Mouse (Mus musculus): Measurements from ENCODE around the gene Tsc22d4. TPM values are rescaled to one million over a fixed set of nuclear protein-coding genes. Genes with fewer than 3 reads are reported as not detected.

Tsc22d4 gene
- polyA plus RNA-seq, 1 experiment, result 71.2 TPM

GRCm38 (mm10) chr5:137741023-137741931 lies 4.3 kb upstream of the Tsc22d4 start, which contains the start of gene Nyap1:
Gene Nyap1, minus strand, starts transcription at chr5:137741607.
- Histone ChIP-seq H3K36me3 (ENCODE audit: control insufficient read depth, insufficient read depth, low read length) (no peaks in the 10 kb centered on the region), H3K27ac (ENCODE audit: insufficient read depth, low read depth, low read length) (peak within 1 kb of the TSS; percentile 64), H3K4me1 (ENCODE audit: control insufficient read depth, insufficient read depth, low read length) (0 out of 2 replicates have a peak, but pooled peaks cover 3% of the 10 kb centered on the region), H3K4me3 (ENCODE audit: insufficient read depth, low read depth, low read length) (peak within 1 kb of the TSS; percentile 71), H3K27me3 (replicated peaks; ENCODE audit: control insufficient read depth, insufficient read depth, low read length) (no peaks in the 10 kb centered on the region)
- 1% methylated on average over 66 of the region's 71 CpGs for WGBS
- TF ChIP-seq CTCF (conservative IDR thresholded peaks at IDR 0.05; ENCODE audit: insufficient read depth, insufficient read length, low read depth, low read length), result peak; percentile 36
- TF ChIP-seq POLR2A (IDR thresholded peaks at IDR 0.05; ENCODE audit: low read depth, low read length), result peak; percentile 32
- DNase-seq, result peak; percentile 93

- WGBS, result 52% methylated on average over 10 of the region's 10 CpGs
- Histone ChIP-seq H3K4me3 (ENCODE audit: insufficient read depth, low read depth, low read length) (no peak overlapping the region), H3K36me3 (ENCODE audit: control insufficient read depth, insufficient read depth, low read length) (no peaks in the 10 kb centered on the region), H3K4me1 (ENCODE audit: control insufficient read depth, insufficient read depth, low read length) (0 out of 2 replicates have a peak, but pooled peaks cover 3% of the 10 kb centered on the region), H3K27ac (ENCODE audit: insufficient read depth, low read depth, low read length) (no peak overlapping the region), H3K27me3 (replicated peaks; ENCODE audit: control insufficient read depth, insufficient read depth, low read length) (no peaks in the 10 kb centered on the region)
- TF ChIP-seq POLR2A (IDR thresholded peaks at IDR 0.05; ENCODE audit: low read depth, low read length) (no peak), CTCF (conservative IDR thresholded peaks at IDR 0.05; ENCODE audit: insufficient read depth, insufficient read length, low read depth, low read length) (no peak)
- no peak for DNase-seq
Measured at GRCm38 (mm10) chr5:137742048-137742447, 3.5 kb upstream of the Tsc22d4 start.

GRCm38 (mm10) chr5:137742836-137743235 lies 2.7 kb upstream of the Tsc22d4 start:
- Histone ChIP-seq H3K4me3 (ENCODE audit: insufficient read depth, low read depth, low read length) (no peak overlapping the region), H3K36me3 (ENCODE audit: control insufficient read depth, insufficient read depth, low read length) (no peaks in the 10 kb centered on the region), H3K4me1 (ENCODE audit: control insufficient read depth, insufficient read depth, low read length) (0 out of 2 replicates have a peak, but pooled peaks cover 3% of the 10 kb centered on the region), H3K27ac (ENCODE audit: insufficient read depth, low read depth, low read length) (no peak overlapping the region), H3K27me3 (replicated peaks; ENCODE audit: control insufficient read depth, insufficient read depth, low read length) (no peaks in the 10 kb centered on the region)
- no peak for DNase-seq
- 95% methylated on average over 6 of the region's 6 CpGs for WGBS
- no peak for TF ChIP-seq POLR2A (IDR thresholded peaks at IDR 0.05; ENCODE audit: low read depth, low read length)

GRCm38 (mm10) chr5:137744197-137744596 lies 1.3 kb upstream of the Tsc22d4 start:
- no peak overlapping the region for H3K27ac ChIP-seq (ENCODE audit: insufficient read depth, low read depth, low read length)
- H3K4me3 ChIP-seq (ENCODE audit: insufficient read depth, low read depth, low read length), result no peak overlapping the region
- H3K27me3 ChIP-seq (replicated peaks; ENCODE audit: control insufficient read depth, insufficient read depth, low read length), result no peaks in the 10 kb centered on the region
- H3K4me1 ChIP-seq (ENCODE audit: control insufficient read depth, insufficient read depth, low read length), result 0 out of 2 replicates have a peak, but pooled peaks cover 6% of the 10 kb centered on the region
- 91% methylated on average over 7 of the region's 7 CpGs for WGBS
- H3K36me3 ChIP-seq (ENCODE audit: control insufficient read depth, insufficient read depth, low read length), result no peaks in the 10 kb centered on the region
- TF ChIP-seq CTCF (conservative IDR thresholded peaks at IDR 0.05; ENCODE audit: insufficient read depth, insufficient read length, low read depth, low read length), result no peak
- no peak for TF ChIP-seq POLR2A (IDR thresholded peaks at IDR 0.05; ENCODE audit: low read depth, low read length)
- no peak for DNase-seq

- Histone ChIP-seq H3K36me3 (ENCODE audit: control insufficient read depth, insufficient read depth, low read length) (no peaks in the 10 kb centered on the region), H3K4me1 (ENCODE audit: control insufficient read depth, insufficient read depth, low read length) (0 out of 2 replicates have a peak, but pooled peaks cover 6% of the 10 kb centered on the region), H3K4me3 (ENCODE audit: insufficient read depth, low read depth, low read length) (peak overlapping the region; percentile 71), H3K27me3 (replicated peaks; ENCODE audit: control insufficient read depth, insufficient read depth, low read length) (no peaks in the 10 kb centered on the region), H3K27ac (ENCODE audit: insufficient read depth, low read depth, low read length) (peak overlapping the region; percentile 78)
- TF ChIP-seq CTCF (conservative IDR thresholded peaks at IDR 0.05; ENCODE audit: insufficient read depth, insufficient read length, low read depth, low read length) (no peak), POLR2A (IDR thresholded peaks at IDR 0.05; ENCODE audit: low read depth, low read length) (no peak)
- WGBS, result under 1% methylated on average over 19 of the region's 20 CpGs
- peak; percentile 73 for DNase-seq
Measured at GRCm38 (mm10) chr5:137746282-137746850, 836 bp downstream of the Tsc22d4 start.

- peak overlapping the region; percentile 71 for H3K4me3 ChIP-seq (ENCODE audit: insufficient read depth, low read depth, low read length)
- WGBS, result 2% methylated on average over 16 of the region's 16 CpGs
- DNase-seq, result no peak
- no peak for TF ChIP-seq POLR2A (IDR thresholded peaks at IDR 0.05; ENCODE audit: low read depth, low read length)
- TF ChIP-seq CTCF (conservative IDR thresholded peaks at IDR 0.05; ENCODE audit: insufficient read depth, insufficient read length, low read depth, low read length), result no peak
- H3K27ac ChIP-seq (ENCODE audit: insufficient read depth, low read depth, low read length), result peak overlapping the region; percentile 78
- H3K36me3 ChIP-seq (ENCODE audit: control insufficient read depth, insufficient read depth, low read length), result no peaks in the 10 kb centered on the region
- H3K4me1 ChIP-seq (ENCODE audit: control insufficient read depth, insufficient read depth, low read length), result 0 out of 2 replicates have a peak, but pooled peaks cover 6% of the 10 kb centered on the region
- H3K27me3 ChIP-seq (replicated peaks; ENCODE audit: control insufficient read depth, insufficient read depth, low read length), result no peaks in the 10 kb centered on the region
Measured at GRCm38 (mm10) chr5:137746851-137747325, 1.4 kb downstream of the Tsc22d4 start.

Measured in kidney, adult 2 months (tissue).